Mouse (Mus musculus) Muller cell, postnatal 12 days (primary cell): ENCODE measurements around the gene Tshr.
"Not testable (repeated sequence)": the region's sequence is repeated elsewhere in the genome, so short reads cannot be mapped to it uniquely, and the experiment has no call there.

Experiments used
- DNase-seq: peaks from one replicate; pipeline ENCODE4 v3.0.0-alpha.2; 2015; ENCODE audit errors: inconsistent ontology term

The Tshr gene

DNA sequence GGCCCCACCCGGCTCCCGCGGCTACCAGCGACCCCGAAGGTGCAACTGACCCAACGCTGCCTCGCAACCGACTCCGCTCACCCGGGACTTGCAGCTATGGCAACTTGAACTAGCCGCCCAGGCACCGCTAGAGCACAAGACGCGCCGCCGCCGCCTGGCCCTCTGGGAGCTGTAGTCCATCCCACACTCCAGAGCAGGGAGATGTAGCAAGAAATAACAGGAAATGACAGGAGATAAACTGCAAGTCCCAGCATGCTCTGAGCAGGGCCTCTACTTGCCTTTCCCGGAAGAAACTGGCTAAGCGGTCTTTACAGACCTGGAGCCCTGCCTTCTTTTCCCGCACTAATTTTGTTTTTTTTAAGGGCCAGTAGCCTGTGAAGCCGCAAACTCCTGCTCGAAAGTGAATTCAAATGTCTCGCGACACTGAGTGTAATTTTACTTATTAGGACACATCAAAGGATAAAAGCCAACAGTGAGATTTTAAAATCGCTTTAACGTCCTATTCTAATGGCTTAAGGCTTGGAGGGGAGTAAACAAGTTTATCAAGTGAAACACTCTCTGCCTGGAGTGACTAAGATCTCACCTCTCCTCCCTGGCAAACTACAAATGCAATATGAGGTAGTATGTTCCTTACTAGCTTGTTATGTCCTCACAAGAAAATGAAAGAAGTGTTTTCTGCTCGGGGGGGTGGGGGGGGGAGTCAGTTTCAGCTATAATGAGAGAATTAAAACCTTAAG, at the start of gene Tshr, which contains the start of gene Cep128:
Tshr (plus strand) TSS at position 283 of the 737 bp plus-strand sequence.
Cep128 (minus strand) TSS at position 129 of the 737 bp plus-strand sequence.
- peak; percentile 97 for DNase-seq

DNA sequence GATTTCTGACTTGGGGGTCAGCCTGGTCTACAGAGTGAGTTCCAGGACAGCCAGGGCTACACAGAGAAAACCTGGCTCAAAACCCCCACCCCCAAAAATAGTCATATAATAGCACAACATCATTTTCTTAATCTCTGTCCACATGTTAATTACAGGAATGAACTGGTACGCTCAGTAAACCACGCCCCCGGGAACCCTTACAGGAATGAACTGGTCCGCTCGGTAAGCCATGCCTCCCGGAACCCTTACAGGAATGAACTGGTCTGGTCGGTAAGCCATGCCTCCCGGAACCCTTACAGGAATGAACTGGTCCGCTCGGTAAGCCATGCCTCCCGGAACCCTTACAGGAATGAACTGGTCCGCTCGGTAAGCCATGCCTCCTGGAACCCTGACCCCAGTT, 45.7 kb upstream of the Tshr start:
- DNase-seq = not testable (repeated sequence)

DNA sequence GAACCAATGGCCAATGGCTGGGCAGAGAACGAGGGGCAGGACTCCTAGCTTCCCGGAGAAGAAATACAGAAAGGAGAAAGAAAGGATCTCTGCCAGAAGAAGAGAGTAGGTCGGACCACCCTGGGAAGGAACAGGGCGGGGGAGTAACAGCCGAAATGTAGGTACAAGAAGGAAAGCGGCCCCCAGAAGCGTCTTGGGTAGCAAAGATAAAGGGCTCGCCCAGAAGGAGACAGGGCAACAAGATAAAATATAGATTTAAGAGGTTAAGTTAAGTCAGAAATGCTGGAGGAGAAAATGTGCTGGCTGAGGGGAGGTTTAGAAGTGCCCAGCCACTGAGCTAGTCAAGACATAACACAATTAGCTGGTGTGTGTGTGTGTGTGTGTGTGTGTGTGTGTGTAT, 30.6 kb upstream of the Tshr start:
- DNase-seq = no peak

DNA sequence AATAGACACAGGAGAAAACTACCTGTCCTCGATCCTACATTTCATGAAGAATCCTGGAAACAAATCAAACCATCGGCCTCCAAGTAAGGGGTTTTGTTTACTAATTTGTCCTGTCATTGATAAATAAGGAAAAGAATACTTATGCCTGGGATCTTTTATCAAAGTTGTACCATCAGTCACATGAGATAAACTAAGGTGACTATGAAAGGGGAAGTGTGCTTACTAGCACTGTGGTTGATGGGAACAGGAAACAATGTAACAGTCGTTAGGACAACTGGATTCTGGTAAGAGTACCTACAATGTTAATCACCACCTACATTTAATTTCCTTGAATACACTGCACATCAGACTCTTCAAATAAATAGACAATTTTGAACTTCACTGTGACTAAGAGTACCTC, 15.2 kb upstream of the Tshr start:
- DNase-seq = no peak

DNA sequence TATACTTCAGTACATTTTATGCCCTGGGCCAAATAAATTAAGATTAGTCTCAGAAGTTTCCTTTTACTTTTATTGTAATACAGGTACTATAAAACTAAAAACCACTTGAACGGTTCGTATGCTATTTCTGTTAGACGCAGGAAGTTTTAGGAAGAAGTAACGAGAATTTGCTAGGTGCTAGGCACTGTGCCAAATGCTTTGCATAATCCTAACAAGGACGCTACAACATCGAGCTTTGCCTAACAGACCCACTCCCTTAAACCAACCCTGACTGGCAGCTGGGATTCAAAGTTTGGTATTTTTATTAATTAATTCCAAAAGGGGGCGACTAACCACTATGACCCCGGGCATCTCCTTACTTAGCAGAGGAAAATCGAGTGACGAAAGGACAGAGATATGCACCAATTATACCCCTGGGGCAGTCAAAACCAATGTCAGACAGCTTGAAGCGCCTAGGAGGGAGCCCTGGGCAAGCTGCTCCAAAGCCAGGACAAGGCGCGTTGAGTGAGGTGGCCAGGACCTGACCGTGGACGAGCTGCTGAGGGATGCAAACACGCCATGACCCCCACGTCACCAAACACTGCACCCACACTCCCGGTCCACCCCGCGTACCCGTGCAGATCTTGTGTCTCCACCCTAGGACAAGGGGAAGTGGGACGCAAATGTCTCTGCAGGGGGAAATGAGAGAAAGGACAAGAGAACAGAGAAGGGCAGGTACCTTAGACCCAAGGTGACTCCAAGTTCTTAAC, 673 bp upstream of the Tshr start:
- no peak for DNase-seq

DNA sequence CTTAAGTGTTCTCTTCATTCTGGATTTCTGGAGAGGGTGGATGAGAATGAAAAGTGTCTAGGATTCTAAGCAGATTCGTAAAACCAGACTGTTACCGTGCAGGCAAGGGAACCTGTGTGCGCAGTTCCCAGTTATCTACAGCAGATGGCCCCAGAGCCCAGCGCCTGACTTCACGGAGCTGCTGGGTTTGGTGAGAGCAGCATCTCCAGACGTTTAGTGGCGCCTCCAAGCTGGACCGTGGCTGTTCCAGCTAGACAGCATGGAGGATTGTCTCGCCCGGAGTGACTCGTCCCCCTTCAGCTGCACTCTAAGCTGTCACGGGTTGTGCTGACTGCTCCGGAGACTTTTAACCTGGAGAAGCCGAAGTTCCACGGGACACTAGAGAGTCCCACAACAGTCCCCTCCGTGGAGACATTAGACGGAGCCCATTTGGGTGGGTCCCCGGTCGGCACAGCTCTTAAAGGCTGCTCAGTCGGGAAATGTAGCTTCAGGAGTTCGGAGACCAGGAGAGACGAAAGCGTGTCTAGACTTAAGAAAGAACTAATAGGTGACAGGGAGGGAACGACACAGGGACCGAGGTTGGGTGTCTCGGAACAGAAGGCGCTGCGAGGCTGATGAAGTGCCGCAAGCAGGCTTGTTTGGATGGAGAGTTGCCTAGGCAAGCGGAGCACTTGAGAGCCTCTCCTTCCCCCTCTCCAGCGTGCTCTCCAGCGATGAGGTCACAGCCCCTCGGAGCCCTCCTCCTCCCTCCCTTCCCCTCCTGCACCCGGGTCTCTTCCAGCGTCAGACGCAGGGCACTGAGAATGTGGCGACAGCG, 16.1 kb downstream of the Tshr start:
- peak; percentile 78 for DNase-seq

DNA sequence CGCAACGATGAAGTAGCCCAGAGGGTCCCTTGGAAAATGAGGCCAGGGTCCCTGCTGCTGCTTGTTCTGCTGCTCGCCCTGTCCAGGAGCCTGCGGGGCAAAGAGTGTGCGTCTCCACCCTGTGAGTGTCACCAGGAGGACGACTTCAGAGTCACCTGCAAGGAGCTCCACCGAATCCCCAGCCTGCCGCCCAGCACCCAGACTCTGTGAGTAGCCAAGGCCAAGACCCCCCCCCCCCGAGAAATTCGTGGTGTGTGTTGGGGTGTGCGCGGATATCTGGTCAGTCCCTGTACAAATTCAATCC, 16.6 kb downstream of the Tshr start:
- DNase-seq = no peak

DNA sequence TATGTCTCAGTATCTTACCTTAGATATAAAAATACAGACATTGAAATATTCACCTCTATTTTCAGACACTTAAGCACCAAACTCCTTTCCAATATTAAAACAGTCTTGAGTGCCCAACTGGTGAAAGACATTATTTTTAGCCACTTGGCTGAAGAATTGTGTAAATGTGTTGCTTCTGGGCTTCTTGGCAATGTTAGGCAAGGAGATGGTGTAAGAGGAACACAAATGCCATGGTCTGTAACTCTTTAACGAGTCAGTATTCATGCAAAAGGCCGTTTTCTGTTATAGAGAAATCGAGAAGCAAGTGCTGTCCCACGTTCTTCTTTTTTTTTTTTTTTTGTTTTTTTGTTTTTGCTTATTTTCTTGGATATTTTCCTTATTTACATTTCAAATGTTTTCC, 25.9 kb downstream of the Tshr start:
- no peak for DNase-seq

DNA sequence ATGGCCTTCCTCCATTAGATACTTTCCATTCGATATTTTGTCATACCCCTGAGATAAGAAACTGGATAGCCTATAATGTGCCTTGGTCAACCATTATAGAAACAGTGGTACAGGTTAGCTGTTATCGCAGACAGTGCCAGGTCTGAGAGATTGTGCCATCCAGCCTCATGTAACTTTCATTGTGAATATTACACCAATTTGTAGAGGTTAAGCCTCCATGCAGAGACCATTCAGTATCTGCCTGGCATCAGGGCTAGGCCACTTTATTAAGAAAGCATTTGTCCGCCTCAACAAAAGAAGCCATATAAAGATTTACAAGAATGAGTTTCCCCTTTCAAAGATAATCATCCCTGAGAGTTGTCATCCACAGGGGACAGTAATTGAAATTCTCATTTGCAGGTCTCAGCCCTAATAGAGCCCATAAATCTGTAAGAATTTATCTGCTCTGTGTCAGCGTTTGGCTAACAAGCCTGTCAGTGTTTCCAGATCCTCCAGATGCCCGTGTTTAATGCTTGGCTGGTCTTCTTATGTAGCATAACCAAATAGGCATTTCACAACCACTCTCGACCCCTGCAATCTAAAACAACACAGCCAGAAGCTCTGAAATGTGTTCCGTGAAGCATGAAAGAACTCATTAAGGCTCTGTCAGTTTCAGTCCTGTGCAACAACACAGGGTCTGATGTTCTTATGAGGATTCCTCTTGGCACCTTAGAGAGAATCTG, 28.3 kb downstream of the Tshr start:
- peak; percentile 92 for DNase-seq

DNA sequence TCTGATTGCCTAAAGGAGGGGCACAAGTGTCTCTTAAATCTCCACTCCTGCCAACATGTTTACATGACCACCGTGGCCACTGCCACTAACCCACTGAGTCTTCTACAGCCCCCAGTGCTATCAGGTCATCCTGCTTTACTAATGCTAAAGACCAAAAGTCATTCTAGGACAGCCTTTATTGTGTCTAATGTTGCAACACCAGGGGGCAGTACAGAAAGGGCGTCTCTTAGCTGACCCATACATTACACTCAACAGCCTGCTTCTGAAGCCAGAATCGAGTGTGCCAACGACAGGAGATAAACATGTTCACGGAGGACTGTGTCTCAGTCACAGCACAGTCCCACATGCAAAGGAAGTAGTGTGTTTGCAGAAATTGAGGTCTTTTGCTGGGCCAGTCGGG, 30.7 kb downstream of the Tshr start:
- no peak for DNase-seq

DNA sequence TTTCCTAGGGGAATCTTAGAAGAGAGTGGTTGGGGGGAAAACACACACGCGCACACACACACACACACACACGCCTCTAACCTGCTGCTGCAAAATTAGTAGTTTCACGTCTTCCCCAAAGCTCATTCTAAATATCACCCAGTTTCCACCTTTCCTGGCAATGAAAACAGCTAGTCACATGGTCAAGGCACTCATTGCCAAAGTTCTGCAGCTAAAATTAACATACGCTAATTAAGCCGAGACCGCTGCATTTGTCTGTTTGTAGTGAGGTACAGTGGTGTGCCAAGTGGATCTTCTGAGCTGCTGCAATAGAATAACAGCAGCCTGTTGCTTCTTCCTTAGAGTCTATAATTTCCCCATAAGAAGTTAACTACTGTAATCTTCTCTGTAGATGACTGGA, 32.5 kb downstream of the Tshr start:
- no peak for DNase-seq

DNA sequence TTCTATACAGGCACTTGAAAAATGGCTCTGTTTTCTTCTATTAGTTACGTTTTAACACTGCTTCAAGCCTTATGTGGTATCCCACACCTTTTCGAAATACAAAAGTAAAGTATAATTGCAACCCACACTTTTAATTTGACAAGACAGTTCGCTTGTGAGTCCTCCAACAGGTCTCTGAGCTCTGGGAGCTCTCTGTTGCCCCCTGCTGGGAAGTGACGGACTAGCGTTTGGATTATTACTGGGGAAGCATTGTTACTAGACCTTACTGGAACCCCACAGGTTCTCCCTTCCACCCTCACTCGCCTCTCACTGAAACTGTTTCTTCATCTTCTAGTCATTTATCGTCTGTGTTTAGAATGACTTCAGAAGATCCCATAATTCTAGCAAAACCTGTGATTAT, 34.4 kb downstream of the Tshr start:
- DNase-seq = no peak

DNA sequence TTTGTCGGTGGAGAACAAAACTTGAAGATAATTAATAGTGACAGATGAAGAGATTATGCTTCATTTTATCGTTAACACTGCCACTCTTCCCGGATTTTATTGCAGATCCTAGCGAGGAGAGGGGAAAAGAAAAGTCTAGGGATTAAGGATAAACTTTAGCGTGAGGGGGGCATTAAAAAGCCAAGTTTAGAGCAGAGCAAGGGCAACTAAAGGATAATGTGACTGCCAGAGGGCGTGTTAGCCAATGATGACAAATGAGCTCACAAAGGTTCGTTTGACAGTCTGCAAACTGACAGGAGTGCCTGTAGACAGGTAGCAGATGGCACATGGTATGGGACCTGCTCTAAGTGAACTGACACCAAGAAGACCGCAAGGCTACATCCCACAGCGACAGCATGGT, 36.9 kb downstream of the Tshr start:
- no peak for DNase-seq

DNA sequence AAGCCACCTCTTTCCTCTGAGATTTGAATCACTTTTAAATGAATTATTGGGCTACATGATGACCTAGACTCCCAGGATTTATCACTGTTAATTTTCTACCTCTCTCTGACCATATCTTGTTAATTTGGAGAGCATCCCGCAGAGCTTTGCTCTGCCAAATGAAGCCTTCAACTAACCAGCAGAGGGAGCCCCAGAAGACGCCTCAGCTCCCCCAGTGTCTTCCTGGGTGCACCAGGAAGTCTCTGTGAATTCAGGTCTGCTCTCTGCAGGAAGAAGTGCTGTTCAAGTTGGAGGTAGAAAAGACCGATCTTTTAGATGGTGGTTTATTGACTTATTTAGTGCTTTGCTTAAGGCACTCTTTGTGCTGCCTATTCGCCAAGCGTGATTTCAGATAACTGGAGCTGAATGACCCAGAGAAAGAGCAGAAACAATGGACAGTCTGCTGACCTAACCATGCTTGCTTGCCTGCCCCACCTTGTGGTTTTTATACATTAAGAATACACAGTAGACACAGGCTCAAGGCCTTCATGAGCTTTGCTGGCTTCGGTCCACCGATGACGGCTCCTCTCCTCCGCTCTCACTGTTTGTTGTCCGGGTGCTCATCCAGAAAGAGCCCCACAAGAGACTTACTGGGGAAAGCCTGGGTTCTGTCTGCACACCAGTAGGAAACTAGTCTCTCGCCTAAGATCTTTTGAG, 38.9 kb downstream of the Tshr start:
- DNase-seq = peak; percentile 43

DNA sequence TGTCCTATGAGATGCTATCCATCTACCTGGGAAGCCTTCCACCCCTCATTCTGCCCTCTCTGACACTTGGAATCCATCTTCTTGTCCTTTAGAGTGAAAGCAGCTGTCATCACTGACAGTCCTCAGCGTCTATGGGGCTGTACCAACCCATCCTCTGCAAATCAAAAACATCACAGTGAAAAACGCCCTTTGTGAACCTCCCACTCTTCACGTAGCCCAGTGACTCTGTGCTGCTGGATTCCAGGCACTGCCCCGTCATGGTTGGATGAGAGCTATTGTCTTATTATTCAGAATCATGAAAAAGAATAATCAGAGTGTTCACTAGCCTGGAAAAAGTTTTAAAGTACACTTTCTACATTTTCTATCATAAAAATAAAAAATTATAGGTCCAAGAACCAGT, 42.1 kb downstream of the Tshr start:
- DNase-seq = no peak

DNA sequence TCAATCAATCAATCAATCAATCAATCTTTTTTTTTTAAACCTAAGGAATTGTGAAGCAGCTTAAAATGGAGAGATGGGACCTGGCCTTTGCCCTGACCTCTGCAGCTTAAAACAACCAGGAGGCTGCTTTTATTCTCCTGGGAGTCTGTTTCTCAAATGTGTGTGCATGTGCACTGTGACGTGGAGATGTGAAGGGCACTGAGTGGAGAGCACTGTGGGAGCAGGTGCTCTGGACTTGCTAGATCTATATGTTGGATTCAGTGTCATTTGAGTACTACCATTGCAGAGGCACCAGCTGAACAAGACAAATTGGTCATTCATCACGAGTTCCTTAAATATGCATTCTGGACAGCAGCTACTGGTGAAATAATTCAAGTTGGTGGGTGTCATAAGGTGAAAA, 42.8 kb downstream of the Tshr start:
- DNase-seq = no peak

DNA sequence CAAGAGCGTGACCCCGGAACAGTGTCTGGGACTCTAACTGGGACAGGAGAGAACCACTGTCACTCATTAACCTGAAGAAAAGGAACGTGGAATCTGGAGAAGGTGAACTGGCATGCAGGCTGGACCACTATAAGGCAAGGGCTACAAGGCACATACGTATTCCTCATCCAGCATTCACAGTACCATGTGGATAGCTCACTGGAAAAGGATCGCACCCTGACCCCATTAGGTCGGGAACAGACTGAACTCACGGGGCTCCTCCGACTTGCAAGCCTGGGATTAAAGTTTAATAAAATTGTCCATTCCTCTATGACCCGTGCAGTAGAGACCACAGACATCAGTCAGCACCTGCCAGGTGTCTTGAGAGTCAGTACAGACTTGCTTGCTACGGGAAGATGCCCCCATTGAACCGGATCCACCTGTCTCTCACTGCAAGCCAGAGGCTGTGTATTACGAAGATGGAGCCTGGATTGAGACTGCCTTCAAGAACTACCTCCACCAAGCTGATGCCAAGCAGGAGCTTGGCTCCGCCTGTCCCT, 97.9 kb downstream of the Tshr start:
- DNase-seq = no peak

DNA sequence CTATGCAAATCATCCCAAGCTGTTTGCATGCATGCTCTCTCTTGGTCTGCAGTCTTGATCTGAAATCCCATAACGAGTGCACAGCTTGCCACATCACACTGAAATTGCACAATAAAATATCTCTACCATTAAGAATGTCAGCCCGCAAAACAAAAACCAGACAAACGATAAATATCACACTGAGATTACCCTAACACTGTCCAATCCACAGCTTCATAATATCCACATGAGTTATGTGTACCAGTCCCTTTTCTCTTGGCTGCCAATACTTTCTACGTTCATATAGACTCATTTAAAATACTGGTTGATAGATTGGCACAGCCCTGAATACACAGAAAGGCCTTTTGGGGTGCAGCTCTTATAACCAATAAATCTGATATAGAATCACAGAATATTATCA, 102.0 kb downstream of the Tshr start:
- DNase-seq = no peak

DNA sequence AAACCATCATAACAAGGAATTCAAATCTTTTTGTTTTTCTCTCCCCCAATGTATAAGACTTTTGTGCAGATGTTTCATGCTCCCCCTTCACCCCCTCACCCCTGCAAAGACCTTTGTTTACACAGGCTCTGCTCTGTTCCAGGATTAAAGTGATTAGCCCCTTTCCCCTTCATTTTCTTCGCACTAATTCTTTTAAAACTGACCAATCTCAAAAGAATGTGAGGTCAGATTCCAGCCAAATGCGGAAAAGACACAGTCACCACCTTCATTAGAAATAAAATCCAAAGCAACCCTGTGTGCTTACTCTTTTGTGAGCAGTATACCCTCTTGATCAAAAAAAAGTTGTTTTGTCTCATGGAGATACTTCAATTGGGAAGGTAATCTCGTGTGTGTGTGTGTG, 104.0 kb downstream of the Tshr start:
- DNase-seq = peak; percentile 73

DNA sequence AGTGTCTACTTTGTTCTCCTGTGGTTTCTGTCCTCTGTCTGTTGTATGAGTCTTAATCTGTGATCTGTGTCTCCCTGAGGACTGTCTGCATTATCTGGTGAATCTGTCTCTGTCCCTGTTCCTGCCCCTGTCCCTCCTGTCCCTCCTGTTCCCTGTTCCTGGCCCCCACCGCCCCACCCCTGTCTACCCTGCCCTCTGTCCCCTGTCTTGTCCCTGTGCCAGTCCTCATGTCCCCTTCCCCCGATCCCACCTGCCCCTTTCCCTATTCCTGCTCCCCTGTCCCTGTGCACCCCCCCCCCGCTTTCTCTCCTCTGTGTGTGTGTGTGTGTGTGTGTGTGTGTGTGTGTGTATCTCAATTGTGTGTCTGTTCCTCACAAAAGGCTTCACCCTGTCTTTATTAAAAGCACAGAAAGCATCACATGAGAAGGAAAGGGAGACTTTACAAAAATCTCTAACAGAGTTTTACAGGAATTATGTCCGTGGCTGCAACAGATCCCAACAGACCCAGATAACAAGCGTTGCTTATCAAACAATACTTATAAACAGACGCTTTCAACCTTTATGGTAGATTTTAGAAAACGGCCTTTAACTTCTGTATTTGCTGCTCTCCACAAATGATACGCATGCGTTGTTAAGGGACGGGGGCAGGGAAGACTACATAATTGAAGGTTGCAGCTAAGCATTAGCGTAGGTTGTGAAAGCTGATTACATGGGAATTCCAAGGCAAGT, 111.3 kb downstream of the Tshr start:
- no peak for DNase-seq

DNA sequence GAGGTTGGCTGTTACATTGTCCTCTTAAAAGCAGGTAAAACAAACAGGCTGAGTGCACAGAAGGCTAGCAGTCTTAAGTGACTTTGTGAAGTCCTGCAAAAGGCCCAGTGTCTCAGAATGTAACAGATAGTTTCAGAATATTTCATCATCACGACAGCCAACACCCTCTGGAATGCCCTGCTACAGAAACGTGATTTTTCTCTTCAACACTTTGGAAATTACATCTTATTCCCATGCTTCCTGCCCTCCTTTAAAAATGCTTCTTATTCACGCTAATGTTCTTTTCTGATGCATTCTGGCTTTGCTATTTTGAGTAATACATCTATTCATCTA, 111.8 kb downstream of the Tshr start:
- DNase-seq = no peak
